Mouse (Mus musculus) frontal cortex, postnatal 10 days (tissue): ENCODE measurements around the gene Olfr1225.
"Not testable (repeated sequence)": the region's sequence is repeated elsewhere in the genome, so short reads cannot be mapped to it uniquely, and the experiment has no call there.

Source experiments
- DNase-seq, 2 experiments: peaks; one replicate each; pipeline ENCODE4 v3.0.0; 2022; ENCODE audit warnings: low spot score in 2 of 2, mixed read lengths in 1 of 2

The Olfr1225 gene

DNA sequence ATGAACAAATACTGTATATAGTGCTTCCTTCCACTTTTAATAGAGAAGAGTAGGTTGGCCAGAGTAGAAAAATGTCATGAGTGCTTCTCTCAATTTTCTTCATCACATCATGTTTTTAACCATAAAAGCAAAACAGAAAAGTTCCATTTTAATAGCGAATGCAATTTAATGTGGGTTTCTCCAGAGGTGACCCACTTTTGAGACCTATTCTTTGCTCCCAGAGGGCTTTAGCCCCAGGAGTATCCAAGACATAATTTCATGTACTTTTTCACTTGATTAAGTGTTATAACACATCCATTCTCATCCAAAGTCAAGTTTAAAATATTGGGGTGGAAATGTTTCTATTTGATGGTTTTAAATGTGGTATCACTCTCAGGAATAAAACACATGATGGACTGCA, at the start of gene Olfr1225:
Gene Olfr1225, minus strand, starts transcription at position 101 of the 400 bp plus-strand sequence.
- no peak for DNase-seq

DNA sequence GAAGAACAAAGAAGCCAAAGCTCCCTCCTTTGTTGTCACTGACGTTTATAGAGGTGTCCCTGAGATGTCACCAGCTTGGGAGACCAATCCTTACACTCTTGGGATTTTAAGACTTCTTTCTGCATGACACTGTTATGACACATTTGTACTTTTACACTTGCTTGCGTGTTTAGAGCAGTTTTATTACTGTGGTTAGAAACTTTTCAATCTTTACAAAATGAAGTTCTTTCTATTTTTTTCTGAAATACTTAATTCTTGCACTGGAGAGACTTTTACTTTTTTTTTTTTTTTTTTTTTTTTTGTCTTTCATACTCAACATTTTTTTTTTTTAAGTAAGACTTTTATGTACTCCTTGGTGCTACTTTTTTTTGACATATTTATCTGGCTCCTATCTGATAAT, 25.5 kb upstream of the Olfr1225 start, which contains the start of gene Olfr1226:
Gene Olfr1226, minus strand, starts transcription at position 101 of the 400 bp plus-strand sequence.
- DNase-seq = no peak

DNA sequence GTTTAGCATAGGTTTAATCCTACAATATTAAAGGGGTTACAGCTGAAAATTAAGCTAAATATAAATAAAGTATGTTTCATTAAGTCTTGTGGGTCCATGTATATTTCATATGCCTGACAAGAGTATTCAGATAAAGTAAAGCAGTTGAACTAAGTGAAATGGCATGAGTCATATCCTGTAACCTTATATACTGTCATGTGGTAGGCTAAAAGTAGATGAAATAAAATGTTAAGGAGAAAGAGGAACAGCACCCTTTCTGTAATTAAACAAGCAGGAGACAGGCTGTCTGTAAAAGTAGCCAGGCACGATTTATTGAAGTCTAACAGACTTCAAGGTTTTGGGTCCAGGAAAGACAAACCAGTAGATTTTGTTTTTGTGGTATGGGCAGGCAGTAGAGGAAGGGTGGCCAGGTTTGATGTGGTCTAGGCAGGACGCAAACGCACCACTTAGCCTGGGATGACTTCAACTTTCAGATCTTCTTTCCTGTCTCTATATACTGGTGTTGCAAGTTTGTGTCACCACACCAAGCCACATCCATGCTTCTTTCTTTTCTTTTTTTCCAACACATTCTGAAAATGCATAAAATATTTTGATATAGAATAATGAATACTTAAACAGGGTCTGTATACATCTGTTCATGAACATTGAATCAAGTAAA, 22.0 kb upstream of the Olfr1225 start:
- no peak for DNase-seq

DNA sequence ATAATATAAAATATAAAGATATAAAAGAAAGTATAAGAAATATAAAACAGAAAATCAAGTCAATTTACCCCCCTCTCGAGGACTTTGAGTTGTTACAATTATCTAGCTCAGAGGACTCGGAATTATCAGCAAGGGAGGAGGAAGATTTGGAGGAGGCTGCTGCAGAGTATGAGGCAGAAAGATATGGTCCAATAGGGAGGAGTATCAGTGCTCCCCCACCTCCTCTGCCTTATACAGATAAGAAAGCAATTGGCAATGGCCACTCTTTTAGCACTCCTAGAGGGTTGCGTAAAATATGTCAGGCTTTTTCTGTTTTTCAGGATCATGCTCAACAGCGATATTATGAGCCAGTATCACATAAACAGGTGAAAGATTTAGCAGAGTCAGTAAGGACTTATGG, 9.8 kb downstream of the Olfr1225 start:
- DNase-seq = not testable (repeated sequence)

DNA sequence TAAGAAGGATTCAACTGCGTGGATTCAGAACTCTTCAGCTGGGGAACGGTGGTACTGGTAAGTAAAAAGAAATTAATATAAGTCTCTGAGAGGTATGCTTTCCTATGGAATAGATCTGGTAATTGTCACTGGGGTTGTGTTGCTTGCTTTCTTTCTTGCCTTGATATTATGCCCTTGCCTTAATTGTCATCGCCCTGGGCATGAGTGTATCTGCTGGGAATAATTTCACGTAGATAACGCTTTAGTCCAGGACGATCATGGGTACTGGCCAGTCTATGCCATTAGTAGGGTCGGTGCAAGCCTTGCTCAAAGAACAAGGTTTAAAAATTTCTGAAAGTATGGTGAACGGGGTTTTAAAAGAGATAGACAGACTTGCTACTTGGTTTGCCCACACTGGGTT, 10.5 kb downstream of the Olfr1225 start, which contains the start of gene Olfr1224-ps1:
Gene Olfr1224-ps1, minus strand, starts transcription at position 101 of the 400 bp plus-strand sequence.
- DNase-seq = not testable (repeated sequence)

DNA sequence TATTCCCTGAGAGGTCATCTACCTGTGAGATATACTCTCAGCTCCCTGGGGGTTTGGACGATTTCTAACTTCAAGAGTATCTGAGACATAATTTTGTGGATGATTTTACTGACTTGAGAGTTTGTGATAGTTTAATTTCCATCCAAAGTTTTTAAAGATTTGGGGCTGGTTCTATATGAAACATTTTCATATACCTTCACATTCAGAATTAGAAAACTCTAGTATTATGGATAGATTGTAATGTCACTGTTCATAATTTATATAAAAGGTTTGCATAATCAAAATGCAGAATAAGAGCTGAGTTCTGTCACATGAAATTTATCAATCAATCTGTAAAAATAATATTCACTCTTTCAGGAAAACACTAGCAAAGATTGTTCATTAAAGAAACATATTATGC, 23.0 kb downstream of the Olfr1225 start, which contains the start of gene Olfr1223:
Gene Olfr1223, minus strand, starts transcription at position 101 of the 400 bp plus-strand sequence.
- DNase-seq = no peak

DNA sequence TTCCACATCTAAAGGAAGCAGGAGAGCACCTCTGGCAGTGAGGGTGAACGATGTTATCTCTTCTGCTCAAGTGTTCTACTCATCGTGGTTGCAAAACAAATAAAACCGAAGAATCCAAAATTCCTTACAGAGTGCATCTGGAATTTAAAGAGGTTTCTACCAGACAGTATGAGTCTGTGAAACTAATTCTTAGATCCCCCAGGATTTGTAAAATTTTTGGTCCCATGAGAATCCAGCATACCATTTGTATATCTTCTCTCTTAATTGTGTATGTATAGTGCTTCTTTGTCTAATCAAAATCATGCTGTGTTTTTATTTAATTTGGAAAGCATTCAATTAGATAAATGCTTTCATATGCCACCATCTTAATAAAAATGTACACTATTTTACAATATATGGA, 41.5 kb downstream of the Olfr1225 start, which contains the start of gene Olfr1222:
Gene Olfr1222, minus strand, starts transcription at position 101 of the 400 bp plus-strand sequence.
- DNase-seq = no peak
